Mouse (Mus musculus) heart, adult 2 months (tissue): ENCODE results near the gene Tnfrsf4.

Source experiments
- CTCF ChIP-seq: fragments of 200-600 bp; IDR thresholded peaks from 2 replicates; pipeline ENCODE4 v1.8.1; 2022; ENCODE audit warnings: antibody characterized with exemption, mild to moderate bottlenecking, moderate library complexity
- POLR2A ChIP-seq: fragments of 200-500 bp; IDR thresholded peaks from 2 replicates; pipeline ENCODE4 v1.6.1; 2011; ENCODE audit warnings: mild to moderate bottlenecking, low read depth, low read length, control low read depth; ENCODE audit not compliant: insufficient read depth

GRCm38 (mm10) chr4:155973239-155973638, 40.4 kb upstream of the Tnfrsf4 start:
- no peak for TF ChIP-seq POLR2A
- TF ChIP-seq CTCF, result no peak
